Mouse (Mus musculus): ENCODE results near the gene Abcg8.

- TF ChIP-seq POLR2A (IDR thresholded peaks at IDR 0.05; ENCODE audit: extremely low read depth, insufficient read depth, low read length) = no peak
- TF ChIP-seq CTCF (IDR thresholded peaks at IDR 0.05; ENCODE audit: low read depth, low read length) = no peak
These were observed 72.1 kb downstream of the Abcg8 start for GRCm38 (mm10) chr17:84748152-84748682.

All from liver, adult 2 months (tissue).